Mouse (Mus musculus) erythroblast, embryonic 14.5 days (primary cell): ENCODE measurements around the gene Gm21721.
"Not testable (repeated sequence)": the region's sequence is repeated elsewhere in the genome, so short reads cannot be mapped to it uniquely, and the experiment has no call there.

ENCODE experiments used
- GATA1 ChIP-seq: IDR thresholded peaks from 2 replicates; pipeline ENCODE4 v1.6.1; 2012; ENCODE audit warnings: low read length, inconsistent platforms, mixed read lengths
- TAL1 ChIP-seq: IDR thresholded peaks from 3 replicates; pipeline ENCODE4 v1.6.1; 2012; ENCODE audit warnings: low read length, inconsistent platforms, mixed read lengths

DNA sequence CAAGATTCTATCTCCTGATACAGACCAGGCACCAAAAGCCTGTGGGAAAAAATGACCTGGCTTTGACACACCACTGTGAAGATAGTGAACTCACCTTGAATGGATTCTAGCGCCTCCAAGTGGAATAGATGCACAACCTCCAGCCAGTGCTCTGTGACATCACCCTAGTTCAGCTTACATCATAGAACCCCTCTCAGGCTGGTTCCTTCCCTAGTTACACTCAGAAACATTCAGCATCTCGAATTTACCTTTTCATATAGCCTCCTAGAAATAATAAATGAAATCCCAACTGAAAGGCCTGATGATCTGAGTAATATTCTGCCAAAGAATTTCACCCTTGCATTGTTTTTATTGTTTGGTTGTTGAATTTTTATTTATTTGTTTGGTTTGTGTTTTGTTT, at the start of gene Gm21721:
- not testable (repeated sequence) for TF ChIP-seq GATA1, TAL1
